7 mouse cellular contexts compared by ENCODE assay signal in the genomic region with DNA sequence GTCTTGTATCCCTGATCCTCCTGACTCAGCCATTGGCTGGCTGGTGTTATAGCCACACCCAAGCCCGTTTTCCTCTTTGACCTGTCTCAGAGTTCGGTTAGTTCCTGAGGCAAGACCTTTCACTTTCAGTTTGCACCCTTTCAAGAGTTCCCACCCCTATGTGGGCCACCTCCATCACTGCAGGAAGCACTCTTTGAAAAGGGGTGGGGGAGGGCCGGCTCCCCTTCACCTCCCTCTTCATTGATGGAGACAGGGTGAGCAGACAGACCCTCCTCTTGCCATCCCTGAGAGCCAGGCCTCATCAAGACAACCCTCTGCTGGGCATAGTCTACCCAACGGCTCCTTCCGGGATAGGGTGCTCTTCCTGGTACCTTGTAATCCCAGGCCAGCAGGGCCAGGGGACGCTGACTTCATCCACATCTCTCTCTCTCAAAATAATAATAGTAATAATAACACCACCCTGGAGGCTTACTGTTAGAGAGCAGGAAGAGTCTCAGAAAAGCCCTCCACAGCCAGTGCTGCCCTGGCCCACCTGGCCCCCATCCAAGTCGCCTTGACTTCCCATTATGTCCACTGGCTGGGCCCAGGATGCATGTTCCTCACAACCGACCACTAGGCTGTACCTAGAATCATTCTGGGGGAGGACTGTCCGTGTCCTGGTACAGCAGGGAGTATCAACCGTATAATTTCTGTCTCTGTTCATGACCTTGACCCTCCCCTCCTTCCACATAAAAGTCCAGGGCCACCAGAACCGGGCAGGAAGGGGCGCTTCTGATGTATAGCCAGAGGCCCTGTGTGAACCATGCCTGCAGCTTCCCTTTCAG. TPM values are rescaled to one million over a fixed set of nuclear protein-coding genes. Genes with fewer than 3 reads are reported as not detected.
DNase-seq lines count a peak whose midpoint lies in the region; ATAC-seq and TF ChIP-seq lines count a peak whose summit lies in the region.

No protein-coding gene starts in this region.

- H3K79me2 ChIP-seq in heart, adult 2 months (replicated peaks; ENCODE audit: control insufficient read depth, insufficient read depth, low read length): no peaks in the 10 kb centered on the region

- intact Hi-C loops in heart, adult 2 months (cut with DNase I): loop anchor here (2.0 to 5.0 kb wide), 3 partner anchors 23 to 111 kb away; partner anchors contain the start of genes Kifc5b and Phf1

- peak; percentile 41; the same call in 1 of the 2 replicates for ATAC-seq in lung, embryonic 16.5 days (ENCODE audit: low read depth)

- H3K4me2 ChIP-seq in lung, embryonic 16.5 days (ENCODE audit: low read depth, low read length): peak overlapping the region; percentile 70

- TF ChIP-seq EP300 in heart, adult 2 months (IDR thresholded peaks at IDR 0.05; ENCODE audit: insufficient read depth, low read depth, low read length): 0 out of 2 replicates have a peak, but pooled peaks have one; percentile 30

- H3K27me3 ChIP-seq in testis, adult 2 months (ENCODE audit: control insufficient read depth, insufficient read depth, low read length): no peaks in the 10 kb centered on the region
- H3K27me3 ChIP-seq in heart, adult 2 months (ENCODE audit: control insufficient read depth, insufficient read depth, low read length): no peaks in the 10 kb centered on the region
- no peaks in the 10 kb centered on the region for H3K27me3 ChIP-seq in lung, embryonic 16.5 days (ENCODE audit: control insufficient read depth, insufficient read depth, low read depth, low read length)
- no peaks in the 10 kb centered on the region for H3K27me3 ChIP-seq in spleen, adult 2 months (ENCODE audit: control insufficient read depth, insufficient read depth, low read length)

- H3K4me1 ChIP-seq in testis, adult 2 months (ENCODE audit: control insufficient read depth, insufficient read depth, low read length): peaks cover 17% of the 10 kb centered on the region
- peaks cover 4% of the 10 kb centered on the region for H3K4me1 ChIP-seq in heart, adult 2 months (ENCODE audit: control insufficient read depth, insufficient read depth, low read length)
- peaks cover 11% of the 10 kb centered on the region for H3K4me1 ChIP-seq in lung, embryonic 16.5 days (replicated peaks; ENCODE audit: control insufficient read depth, insufficient read depth, low read length)
- H3K4me1 ChIP-seq in spleen, adult 2 months (ENCODE audit: control insufficient read depth, insufficient read depth, insufficient read length): peaks cover 18% of the 10 kb centered on the region; the same call in 1 of the 2 replicates

- TF ChIP-seq POLR2A in testis, adult 2 months (IDR thresholded peaks at IDR 0.05; ENCODE audit: control insufficient read depth, low read depth, low read length): no peak
- no peak for TF ChIP-seq POLR2A in heart, adult 2 months (IDR thresholded peaks at IDR 0.05; ENCODE audit: insufficient read depth, low read depth, low read length)
- TF ChIP-seq POLR2A in spleen, adult 2 months (IDR thresholded peaks at IDR 0.05; ENCODE audit: low read depth, low read length): no peak

- WGBS in heart, adult 2 months: 10% methylated on average over 12 of the region's 12 CpGs
- 20% methylated on average over 12 of the region's 12 CpGs for WGBS in lung, embryonic 16.5 days
- WGBS in spleen, adult 2 months: under 1% methylated on average over 12 of the region's 12 CpGs

- peak overlapping the region; percentile 62 for H3K27ac ChIP-seq in testis, adult 2 months (ENCODE audit: control insufficient read depth, insufficient read depth, low read depth, low read length)
- peak overlapping the region; percentile 87 for H3K27ac ChIP-seq in heart, adult 2 months
- H3K27ac ChIP-seq in lung, embryonic 16.5 days (ENCODE audit: low read length): peak overlapping the region; percentile 78
- peak overlapping the region; percentile 79 for H3K27ac ChIP-seq in spleen, adult 2 months (ENCODE audit: insufficient read depth, low read length)

- TF ChIP-seq CTCF in testis, adult 2 months (IDR thresholded peaks at IDR 0.05; ENCODE audit: control insufficient read depth, insufficient read depth, insufficient replicate concordance, low read depth, low read length): no peak
- no peak for TF ChIP-seq CTCF in heart, adult 2 months (IDR thresholded peaks at IDR 0.05)
- TF ChIP-seq CTCF in spleen, adult 2 months (IDR thresholded peaks at IDR 0.05; ENCODE audit: extremely low read depth, insufficient read depth, insufficient read length, insufficient replicate concordance): no peak

- DNase-seq in testis, postnatal 14 days (ENCODE audit: low spot score): no peak
- DNase-seq in c-Kit-positive CD71-positive TER-119-positive erythroid progenitor cells, embryonic 14.5 days (ENCODE audit: low spot score): peak; percentile 64
- peak; percentile 64 to 70 for DNase-seq in heart, adult 2 months
- peak; percentile 45 for DNase-seq in kidney, adult 18-20 months
- DNase-seq in spleen, adult 2 months (ENCODE audit: low read depth in 1 of 2, low spot score in 2 of 2): peak; percentile 41 to 58

- H3K36me3 ChIP-seq in testis, adult 2 months (ENCODE audit: control insufficient read depth, insufficient read depth, low read length): no peaks in the 10 kb centered on the region; the same call in none of the 2 replicates
- no peaks in the 10 kb centered on the region for H3K36me3 ChIP-seq in heart, adult 2 months (ENCODE audit: control insufficient read depth, insufficient read depth, low read length)
- H3K36me3 ChIP-seq in lung, embryonic 16.5 days (ENCODE audit: control insufficient read depth, insufficient read depth, low read length): peaks cover 12% of the 10 kb centered on the region
- peaks cover 11% of the 10 kb centered on the region for H3K36me3 ChIP-seq in spleen, adult 2 months (ENCODE audit: control insufficient read depth, insufficient read depth, low read length)

- H3K9me3 ChIP-seq in lung, embryonic 16.5 days (ENCODE audit: control insufficient read depth, low read length): no peaks in the 10 kb centered on the region

- H3K4me3 ChIP-seq in testis, adult 2 months (ENCODE audit: control insufficient read depth, low read depth, low read length): peak overlapping the region; percentile 87
- peak overlapping the region; percentile 73 for H3K4me3 ChIP-seq in heart, adult 2 months
- peak overlapping the region; percentile 74 for H3K4me3 ChIP-seq in lung, embryonic 16.5 days (ENCODE audit: low read length)
- peak overlapping the region; percentile 80 for H3K4me3 ChIP-seq in spleen, adult 2 months (ENCODE audit: extremely low read depth, insufficient read depth, insufficient read length)

- peak overlapping the region; percentile 95 for H3K9ac ChIP-seq in heart, adult 2 months (ENCODE audit: low read depth, low read length)
- H3K9ac ChIP-seq in lung, embryonic 16.5 days (ENCODE audit: low read length): peak overlapping the region; percentile 90

RNA-seq across cellular contexts. Expression of gene Bak1, which starts 1.1 kb away (rescaled TPM):
- polyA plus RNA-seq in testis, adult 2 months (2012; rRNA removed): 14.3 and 18.3 TPM in 2 replicates
- 10 to 100 TPM; 15.0 to 16.9 TPM for total RNA-seq in heart, adult 2 months (2021)
- 35.0 and 35.9 TPM in 2 replicates for polyA plus RNA-seq in heart, adult 2 months (2012; rRNA removed)
- 7.8 and 8.1 TPM in 2 replicates for polyA plus RNA-seq in lung, embryonic 16.5 days (2015; fragmentation: Nextera tagmentation; extraction: Ambion mirVana)
- polyA plus RNA-seq in spleen, adult 2 months (2012; rRNA removed): 50.3 and 67.8 TPM in 2 replicates

RNA-seq across cellular contexts. Expression of gene Itpr3, which starts 29.4 kb away (rescaled TPM):
- polyA plus RNA-seq in testis, adult 2 months (2012; rRNA removed): 32.7 and 34.2 TPM in 2 replicates
- 1 to 10 TPM; 4.6 to 6.2 TPM for total RNA-seq in heart, adult 2 months (2021)
- polyA plus RNA-seq in heart, adult 2 months (2012; rRNA removed): 3.4 and 6.7 TPM in 2 replicates
- polyA plus RNA-seq in lung, embryonic 16.5 days (2015; fragmentation: Nextera tagmentation; extraction: Ambion mirVana): 6.1 TPM in 2 replicates
- polyA plus RNA-seq in spleen, adult 2 months (2012; rRNA removed): 50.9 and 61.4 TPM in 2 replicates

RNA-seq across cellular contexts. Expression of gene Zbtb9, which starts 54.7 kb away (rescaled TPM):
- 9.8 and 11.9 TPM in 2 replicates for polyA plus RNA-seq in testis, adult 2 months (2012; rRNA removed)
- 1 to 10 TPM; 1.5 to 3.5 TPM for total RNA-seq in heart, adult 2 months (2021)
- polyA plus RNA-seq in heart, adult 2 months (2012; rRNA removed): 2.4 and 2.8 TPM in 2 replicates
- polyA plus RNA-seq in lung, embryonic 16.5 days (2015; fragmentation: Nextera tagmentation; extraction: Ambion mirVana): 16.5 and 17.1 TPM in 2 replicates
- polyA plus RNA-seq in spleen, adult 2 months (2012; rRNA removed): 13.7 and 25.0 TPM in 2 replicates
